Mouse (Mus musculus) T-helper 17 cell (primary cell): ENCODE measurements around the gene Crlf1.

Experiments used
- in situ Hi-C, 2 experiments: fragments of 300-600 bp; cut with MboI, MseI; formaldehyde crosslinking; loops; 1 replicate in 1 of 2; 2 replicates in 1 of 2; pipeline ENCODE4 v1.15.1; 2025; ENCODE audit warnings: high pct_unique_total_duplicates in 2 of 2

Gene Crlf1

GRCm38 (mm10) chr8:70495001-70495770 lies 2.2 kb downstream of the Crlf1 start:
- in situ Hi-C loops: no loop called here

- in situ Hi-C loops: no loop called here
These were observed 2.8 kb downstream of the Crlf1 start for GRCm38 (mm10) chr8:70495771-70496062.

- in situ Hi-C loops: loop anchor here in 1 of 2 experiments (10.0 kb wide), 1 partner anchor 86 kb away; no protein-coding TSS in a partner anchor
These were observed 7.7 kb downstream of the Crlf1 start for GRCm38 (mm10) chr8:70500386-70501301.

GRCm38 (mm10) chr8:70501820-70502529 lies 9.0 kb downstream of the Crlf1 start:
- in situ Hi-C loops: loop anchor here in 1 of 2 experiments (10.0 kb wide), 1 partner anchor 87 kb away; no protein-coding TSS in a partner anchor

- in situ Hi-C loops: loop anchor here in 1 of 2 experiments (10.0 kb wide), 1 partner anchor 88 kb away; no protein-coding TSS in a partner anchor
These were observed 9.6 kb downstream of the Crlf1 start for GRCm38 (mm10) chr8:70502540-70502939.

- in situ Hi-C loops: loop anchor here in 1 of 2 experiments (10.0 kb wide), 1 partner anchor 88 kb away; no protein-coding TSS in a partner anchor
These were observed 10.2 kb downstream of the Crlf1 start for GRCm38 (mm10) chr8:70503062-70503750.

GRCm38 (mm10) chr8:70504291-70504716 lies 11.3 kb downstream of the Crlf1 start:
- in situ Hi-C loops: loop anchor here in 1 of 2 experiments (10.0 kb wide), 1 partner anchor 90 kb away; no protein-coding TSS in a partner anchor

- in situ Hi-C loops: loop anchor here in 1 of 2 experiments (10.0 kb wide), 1 partner anchor 90 kb away; no protein-coding TSS in a partner anchor
These were observed 11.9 kb downstream of the Crlf1 start for GRCm38 (mm10) chr8:70504851-70505250.

GRCm38 (mm10) chr8:70505698-70506327 lies 12.9 kb downstream of the Crlf1 start:
- in situ Hi-C loops: loop anchor here in 1 of 2 experiments (10.0 kb wide), 1 partner anchor 91 kb away; no protein-coding TSS in a partner anchor

GRCm38 (mm10) chr8:70506328-70507026 lies 13.5 kb downstream of the Crlf1 start, which contains the start of gene Rex1bd:
Gene Rex1bd (minus strand): TSS chr8:70506752.
- in situ Hi-C loops: loop anchor here in 1 of 2 experiments (10.0 kb wide), 1 partner anchor 92 kb away; no protein-coding TSS in a partner anchor

GRCm38 (mm10) chr8:70507027-70507393 lies 14.1 kb downstream of the Crlf1 start:
- in situ Hi-C loops: loop anchor here in 1 of 2 experiments (10.0 kb wide), 1 partner anchor 92 kb away; no protein-coding TSS in a partner anchor

- in situ Hi-C loops: loop anchor here in 1 of 2 experiments (10.0 kb wide), 1 partner anchor 95 kb away; no protein-coding TSS in a partner anchor
These were observed 16.5 kb downstream of the Crlf1 start for GRCm38 (mm10) chr8:70509281-70509952.

- in situ Hi-C loops: loop anchor here in 1 of 2 experiments (5.0 kb wide), 1 partner anchor 92 kb away; no protein-coding TSS in a partner anchor
These were observed 17.4 kb downstream of the Crlf1 start, which contains the start of gene Uba52 for GRCm38 (mm10) chr8:70510228-70510915. Gene Uba52 (minus strand): TSS chr8:70510801.

GRCm38 (mm10) chr8:70511174-70511573 lies 18.2 kb downstream of the Crlf1 start:
- in situ Hi-C loops: loop anchor here in 1 of 2 experiments (5.0 kb wide), 1 partner anchor 91 kb away; no protein-coding TSS in a partner anchor

GRCm38 (mm10) chr8:70511770-70512169 lies 18.8 kb downstream of the Crlf1 start:
- in situ Hi-C loops: loop anchor here in 1 of 2 experiments (5.0 kb wide), 1 partner anchor 91 kb away; no protein-coding TSS in a partner anchor

- in situ Hi-C loops: loop anchor here in 1 of 2 experiments (5.0 kb wide), 1 partner anchor 90 kb away; no protein-coding TSS in a partner anchor
These were observed 19.4 kb downstream of the Crlf1 start for GRCm38 (mm10) chr8:70512253-70512903.

- in situ Hi-C loops: loop anchor here in 1 of 2 experiments (5.0 kb wide), 1 partner anchor 89 kb away; no protein-coding TSS in a partner anchor
These were observed 20.5 kb downstream of the Crlf1 start for GRCm38 (mm10) chr8:70513441-70513840.
